Mouse (Mus musculus): Measurements from ENCODE around the gene Phf13. TPM values are rescaled to one million over a fixed set of nuclear protein-coding genes. Genes with fewer than 3 reads are reported as not detected.
A peak's percentile ranks its signal among the peaks of the same experiment; 100 is the strongest.

Gene Phf13
- total and polyA plus RNA-seq, 2 experiments from 2014 or later = 17.1 to 17.2 TPM

DNA sequence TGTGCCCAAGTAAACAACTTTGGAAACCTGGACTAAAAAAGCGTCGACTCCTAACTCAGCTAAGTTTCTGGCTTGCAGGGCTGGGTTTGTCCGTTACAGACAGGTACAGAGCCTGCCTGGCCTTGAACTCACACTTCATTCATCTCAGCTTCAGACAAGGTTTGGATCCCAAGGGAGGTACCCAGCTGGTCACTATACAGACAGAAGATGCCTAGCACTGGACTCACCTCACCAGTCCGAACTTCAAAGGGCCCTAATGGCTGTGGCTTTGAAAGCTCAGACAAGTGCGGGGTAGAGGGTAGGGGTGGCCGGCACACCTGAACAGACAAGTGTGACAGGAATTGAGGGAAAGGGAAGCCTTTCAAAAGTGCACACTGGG, 7.0 kb downstream of the Phf13 start:
- ATAC-seq (no peak), DNase-seq (no peak)
- no peaks in the 10 kb centered on the region for H3K9me3 ChIP-seq (ENCODE audit: low read length)
- peak overlapping the region; percentile 66 for H3K4me2 ChIP-seq (ENCODE audit: low read depth)
- no peaks in the 10 kb centered on the region for H3K27me3 ChIP-seq (ENCODE audit: insufficient read depth, low read length)
- WGBS = 36% methylated on average over 6 of the region's 6 CpGs
- peaks cover 5% of the 10 kb centered on the region; the same call in 1 of the 2 replicates for H3K4me1 ChIP-seq (ENCODE audit: insufficient read depth)
- no peak for TF ChIP-seq CTCF (IDR thresholded peaks at IDR 0.05; ENCODE audit: low read depth)
- peak overlapping the region; percentile 93; the same call in 1 of the 2 replicates for H3K9ac ChIP-seq
- no peak overlapping the region for H3K27ac ChIP-seq (ENCODE audit: low read depth, low read length)
- H3K4me3 ChIP-seq (ENCODE audit: low read depth, low read length) = peak overlapping the region; percentile 72
- peaks cover 24% of the 10 kb centered on the region for H3K36me3 ChIP-seq (ENCODE audit: insufficient read depth)

DNA sequence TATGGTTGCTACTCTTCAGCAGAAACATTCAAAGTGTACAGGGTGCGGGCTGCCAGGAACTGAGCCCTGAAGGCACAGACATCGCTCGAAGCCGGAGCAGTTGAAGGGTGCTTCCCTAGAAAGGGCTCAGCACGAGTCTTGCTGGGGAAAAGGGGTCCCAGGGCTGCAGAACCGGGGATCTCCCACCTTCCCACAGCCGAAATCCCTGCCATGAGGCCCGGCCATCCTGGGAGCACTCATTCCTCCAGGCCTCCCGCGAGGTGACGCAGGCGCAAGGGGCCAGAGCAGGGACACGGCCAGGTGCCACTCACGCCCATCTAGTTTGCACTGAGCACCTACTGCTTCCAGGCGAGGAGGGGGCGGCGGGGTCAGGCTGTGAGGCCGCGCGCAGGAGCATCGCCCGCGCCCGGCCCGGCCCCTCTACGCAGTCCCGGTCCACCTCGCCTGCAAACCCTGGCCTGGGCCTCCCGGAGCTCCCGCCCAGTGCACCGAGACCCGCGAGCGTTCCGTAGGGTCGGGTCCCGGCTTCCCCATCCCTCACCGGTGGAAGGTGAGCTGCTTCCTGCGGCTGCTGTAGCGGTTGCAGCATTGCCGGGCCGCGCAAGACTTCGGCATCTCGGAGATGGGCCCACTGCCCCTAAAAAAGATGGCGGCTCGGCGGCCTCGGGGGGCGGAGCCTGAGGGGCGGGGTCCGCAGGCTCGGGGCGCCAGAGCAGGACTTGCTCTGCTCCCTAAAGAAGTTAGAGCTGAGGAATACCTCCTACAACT, 7.5 kb downstream of the Phf13 start, which contains the start of gene Thap3:
Gene Thap3, minus strand, starts transcription at position 656 of the 768 bp plus-strand sequence.
- 0 out of 2 replicates have a peak, but pooled peaks have one; percentile 3 for TF ChIP-seq CTCF (IDR thresholded peaks at IDR 0.05; ENCODE audit: low read depth)
- peak; percentile 88 for ATAC-seq
- DNase-seq = peak; percentile 83
- Histone ChIP-seq H3K4me3 (ENCODE audit: low read depth, low read length) (peak within 1 kb of the TSS; percentile 72), H3K27me3 (ENCODE audit: insufficient read depth, low read length) (no peaks in the 10 kb centered on the region), H3K4me1 (ENCODE audit: insufficient read depth) (peaks cover 5% of the 10 kb centered on the region; the same call in 1 of the 2 replicates), H3K36me3 (ENCODE audit: insufficient read depth) (peaks cover 24% of the 10 kb centered on the region), H3K4me2 (ENCODE audit: low read depth) (peak within 1 kb of the TSS; percentile 66), H3K9ac (peak within 1 kb of the TSS; percentile 93), H3K27ac (ENCODE audit: low read depth, low read length) (peak within 1 kb of the TSS; percentile 90), H3K9me3 (ENCODE audit: low read length) (no peaks in the 10 kb centered on the region)
- WGBS = 2% methylated on average over 54 of the region's 54 CpGs

DNA sequence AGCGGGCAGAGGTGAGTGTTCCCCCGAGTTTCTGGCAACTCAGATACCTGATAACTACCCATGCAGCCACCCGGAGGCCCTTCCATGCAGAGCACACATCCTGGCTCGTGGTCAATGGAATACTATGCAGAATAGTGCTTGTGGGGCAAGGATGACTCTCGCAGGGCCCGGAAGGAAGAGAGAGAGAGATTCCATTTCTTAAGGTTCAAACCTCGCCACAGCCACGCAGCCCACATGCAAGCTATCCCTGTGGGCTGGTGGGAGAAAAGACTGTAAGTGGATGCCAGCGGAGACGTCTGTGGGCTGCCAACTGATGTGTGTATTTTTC, 8.1 kb downstream of the Phf13 start:
- Histone ChIP-seq H3K27me3 (ENCODE audit: insufficient read depth, low read length) (no peaks in the 10 kb centered on the region), H3K9me3 (ENCODE audit: low read length) (no peaks in the 10 kb centered on the region), H3K4me2 (ENCODE audit: low read depth) (peak overlapping the region; percentile 66), H3K9ac (peak overlapping the region; percentile 93), H3K4me3 (ENCODE audit: low read depth, low read length) (peak overlapping the region; percentile 72), H3K4me1 (ENCODE audit: insufficient read depth) (peaks cover 5% of the 10 kb centered on the region; the same call in 1 of the 2 replicates), H3K36me3 (ENCODE audit: insufficient read depth) (peaks cover 29% of the 10 kb centered on the region), H3K27ac (ENCODE audit: low read depth, low read length) (peak overlapping the region; percentile 90)
- no peak for DNase-seq
- TF ChIP-seq CTCF (IDR thresholded peaks at IDR 0.05; ENCODE audit: low read depth) = no peak
- WGBS = 18% methylated on average over 10 of the region's 10 CpGs
- no peak for ATAC-seq

DNA sequence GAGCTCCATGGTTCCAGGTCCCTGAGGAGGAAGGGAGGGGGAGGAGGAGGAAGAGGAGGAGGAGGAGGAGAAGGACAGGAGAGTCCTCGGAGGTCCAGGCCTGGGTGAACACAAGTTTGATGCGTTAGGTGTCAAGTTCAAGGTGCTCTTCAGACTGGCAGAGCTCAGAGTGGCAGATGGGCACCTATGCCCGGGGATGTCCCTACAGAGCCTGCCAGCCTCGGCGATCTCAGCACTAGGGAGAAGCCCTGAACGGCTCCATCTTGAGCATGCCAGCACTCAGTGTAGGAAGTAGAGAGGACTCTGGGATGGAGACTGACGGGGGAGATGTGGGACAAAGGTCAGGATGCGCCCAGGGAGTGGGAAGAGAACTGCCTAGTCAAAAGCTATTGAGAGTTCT, 9.4 kb downstream of the Phf13 start:
- H3K9ac ChIP-seq = 0 out of 2 replicates have a peak overlapping the region, but pooled peaks have one; percentile 10
- no peak for ATAC-seq

DNA sequence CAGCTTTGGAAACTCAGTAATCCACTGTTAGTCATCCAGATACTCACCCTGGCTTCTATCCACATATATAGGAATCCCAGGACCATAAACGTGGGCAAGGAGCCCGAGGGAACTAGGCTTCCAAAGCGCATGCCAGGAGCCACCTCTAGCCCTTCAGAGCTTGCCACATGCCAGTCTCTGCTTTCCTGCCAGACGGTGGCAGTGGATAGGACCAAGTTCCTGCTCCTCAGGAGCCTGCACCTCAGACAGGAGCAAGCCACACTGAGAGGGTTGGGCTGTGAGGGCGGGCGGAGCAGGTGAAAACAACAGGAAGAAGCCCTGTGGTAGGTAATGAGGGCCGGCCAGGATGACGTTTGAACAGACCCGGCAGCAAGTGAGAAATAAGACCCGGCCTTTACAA, 10.2 kb downstream of the Phf13 start:
- no peak for DNase-seq
- WGBS = 45% methylated on average over 10 of the region's 10 CpGs
- peaks cover 19% of the 10 kb centered on the region for H3K36me3 ChIP-seq (ENCODE audit: insufficient read depth)
- H3K27me3 ChIP-seq (ENCODE audit: insufficient read depth, low read length) = no peaks in the 10 kb centered on the region
- no peak overlapping the region for H3K4me2 ChIP-seq (ENCODE audit: low read depth)
- no peak for ATAC-seq
- peaks cover 5% of the 10 kb centered on the region; the same call in 1 of the 2 replicates for H3K4me1 ChIP-seq (ENCODE audit: insufficient read depth)
- H3K9me3 ChIP-seq (ENCODE audit: low read length) = no peaks in the 10 kb centered on the region
- TF ChIP-seq CTCF (IDR thresholded peaks at IDR 0.05; ENCODE audit: low read depth) = no peak
- no peak overlapping the region for H3K27ac ChIP-seq (ENCODE audit: low read depth, low read length)
- H3K9ac ChIP-seq = no peak overlapping the region
- H3K4me3 ChIP-seq (ENCODE audit: low read depth, low read length) = no peak overlapping the region

More for the DNA sequence above, 9.4 kb downstream of the Phf13 start:
- H3K36me3 ChIP-seq (ENCODE audit: insufficient read depth) = peaks cover 26% of the 10 kb centered on the region
- WGBS = 68% methylated on average over 8 of the region's 8 CpGs
- H3K4me1 ChIP-seq (ENCODE audit: insufficient read depth) = peaks cover 5% of the 10 kb centered on the region; the same call in 1 of the 2 replicates
- no peak for DNase-seq
- H3K4me2 ChIP-seq (ENCODE audit: low read depth) = no peak overlapping the region
- H3K9me3 ChIP-seq (ENCODE audit: low read length) = no peaks in the 10 kb centered on the region
- no peak overlapping the region for H3K27ac ChIP-seq (ENCODE audit: low read depth, low read length)
- H3K27me3 ChIP-seq (ENCODE audit: insufficient read depth, low read length) = no peaks in the 10 kb centered on the region
- no peak for TF ChIP-seq CTCF (IDR thresholded peaks at IDR 0.05; ENCODE audit: low read depth)
- no peak overlapping the region for H3K4me3 ChIP-seq (ENCODE audit: low read depth, low read length)

DNA sequence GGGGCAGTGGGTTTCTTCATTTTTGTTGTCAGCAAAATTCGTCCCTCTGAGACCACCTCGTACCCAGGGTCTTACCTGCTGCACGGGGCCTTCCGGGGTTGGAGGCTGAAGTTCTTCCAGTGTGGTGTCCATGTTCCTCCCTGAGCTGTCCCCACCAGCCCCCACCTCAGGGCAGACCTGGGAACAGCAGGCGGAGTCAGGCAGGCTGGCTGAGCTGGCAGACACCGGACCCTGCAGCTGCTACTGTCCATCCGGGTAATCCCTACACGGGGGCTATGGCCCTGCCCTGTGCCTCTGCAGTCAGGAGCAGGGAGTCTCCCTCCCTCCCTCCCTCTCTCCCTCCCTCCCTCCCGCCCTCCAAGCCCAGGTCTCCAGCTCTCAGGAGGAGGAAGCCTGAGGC, 12.5 kb downstream of the Phf13 start:
- no peak for DNase-seq
- no peaks in the 10 kb centered on the region for H3K9me3 ChIP-seq (ENCODE audit: low read length)
- H3K27me3 ChIP-seq (ENCODE audit: insufficient read depth, low read length) = no peaks in the 10 kb centered on the region
- no peak overlapping the region for H3K4me3 ChIP-seq (ENCODE audit: low read depth, low read length)
- ATAC-seq = no peak
- no peak overlapping the region for H3K9ac ChIP-seq
- TF ChIP-seq CTCF (IDR thresholded peaks at IDR 0.05; ENCODE audit: low read depth) = no peak
- WGBS = 34% methylated on average over 8 of the region's 9 CpGs
- H3K36me3 ChIP-seq (ENCODE audit: insufficient read depth) = peaks cover 30% of the 10 kb centered on the region
- H3K4me2 ChIP-seq (ENCODE audit: low read depth) = no peak overlapping the region
- H3K4me1 ChIP-seq (ENCODE audit: insufficient read depth) = peaks cover 5% of the 10 kb centered on the region; the same call in 1 of the 2 replicates
- no peak overlapping the region for H3K27ac ChIP-seq (ENCODE audit: low read depth, low read length)

DNA sequence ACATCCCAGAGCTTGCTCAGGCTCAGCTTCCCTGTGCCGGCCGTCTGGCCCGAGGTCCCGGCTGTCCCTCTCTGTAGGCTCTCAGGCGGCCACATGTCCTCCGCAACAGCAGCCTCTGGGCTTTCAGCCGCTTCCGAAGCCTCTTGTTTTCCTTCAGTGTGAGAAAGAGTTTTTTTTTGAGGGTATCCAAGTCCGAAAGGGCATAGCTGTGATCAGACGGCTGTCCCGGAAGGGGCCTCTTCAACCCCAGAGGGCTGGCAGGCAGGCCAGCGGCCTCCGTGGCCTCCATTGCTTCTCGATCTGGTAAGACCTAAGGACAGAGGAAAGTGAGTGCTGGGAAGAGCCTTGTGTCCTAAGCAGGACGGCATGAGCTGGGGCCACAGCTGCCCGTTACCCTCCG, 13.0 kb downstream of the Phf13 start:
- H3K4me1 ChIP-seq (ENCODE audit: insufficient read depth) = peaks cover 5% of the 10 kb centered on the region; the same call in 1 of the 2 replicates
- ATAC-seq (no peak), DNase-seq (no peak)
- no peaks in the 10 kb centered on the region for H3K9me3 ChIP-seq (ENCODE audit: low read length)
- no peak for TF ChIP-seq CTCF (IDR thresholded peaks at IDR 0.05; ENCODE audit: low read depth)
- H3K36me3 ChIP-seq (ENCODE audit: insufficient read depth) = peaks cover 30% of the 10 kb centered on the region
- H3K4me3 ChIP-seq (ENCODE audit: low read depth, low read length) = no peak overlapping the region
- H3K27me3 ChIP-seq (ENCODE audit: insufficient read depth, low read length) = no peaks in the 10 kb centered on the region
- H3K27ac ChIP-seq (ENCODE audit: low read depth, low read length) = no peak overlapping the region
- 72% methylated on average over 17 of the region's 17 CpGs for WGBS
- no peak overlapping the region for H3K9ac ChIP-seq
- no peak overlapping the region for H3K4me2 ChIP-seq (ENCODE audit: low read depth)
